Mouse (Mus musculus): ENCODE data around the gene Arid5a.

Gene Arid5a

GRCm38 (mm10) chr1:36325900-36326321 lies 18.4 kb downstream of the Arid5a start:
- DNase-seq (ENCODE audit: low spot score), result no peak

GRCm38 (mm10) chr1:36326815-36327214 lies 19.3 kb downstream of the Arid5a start:
- no peak for DNase-seq (ENCODE audit: low spot score)

GRCm38 (mm10) chr1:36331743-36332142 lies 24.2 kb downstream of the Arid5a start:
- DNase-seq (ENCODE audit: low spot score), result no peak

GRCm38 (mm10) chr1:36332955-36333887 lies 25.7 kb downstream of the Arid5a start:
- peak; percentile 21 for DNase-seq (ENCODE audit: low spot score)

- DNase-seq (ENCODE audit: low spot score), result no peak
Observed at GRCm38 (mm10) chr1:36342547-36342946, 35.0 kb downstream of the Arid5a start.

GRCm38 (mm10) chr1:36352351-36352750 lies 44.8 kb downstream of the Arid5a start:
- DNase-seq (ENCODE audit: low spot score), result no peak

- DNase-seq (ENCODE audit: low spot score), result no peak
Observed at GRCm38 (mm10) chr1:36356955-36357695, 49.6 kb downstream of the Arid5a start.

GRCm38 (mm10) chr1:36367698-36368097 lies 60.2 kb downstream of the Arid5a start:
- no peak for DNase-seq (ENCODE audit: low spot score)

- DNase-seq (ENCODE audit: low spot score), result peak; percentile 36
Observed at GRCm38 (mm10) chr1:36368112-36368968, 60.8 kb downstream of the Arid5a start.

- peak; percentile 94 for DNase-seq (ENCODE audit: low spot score)
Observed at GRCm38 (mm10) chr1:36368969-36369645, 61.6 kb downstream of the Arid5a start, which contains the start of gene Kansl3. Kansl3 (minus strand) TSS chr1:36369181.

- DNase-seq (ENCODE audit: low spot score), result no peak
Observed at GRCm38 (mm10) chr1:36370918-36371317, 63.4 kb downstream of the Arid5a start.

GRCm38 (mm10) chr1:36371934-36372845 lies 64.7 kb downstream of the Arid5a start, which contains the start of gene Fer1l5:
Fer1l5 (plus strand) TSS chr1:36372291.
- no peak for DNase-seq (ENCODE audit: low spot score)

Data from embryo, embryonic 10 days (tissue).